Mouse (Mus musculus): Measurements from ENCODE around the gene Nhsl2. TPM values are rescaled to one million over a fixed set of nuclear protein-coding genes. Genes with fewer than 3 reads are reported as not detected.

The Nhsl2 gene
- polyA plus RNA-seq, 1 experiment from 2014 or later = 3.4 TPM

GRCm38 (mm10) chrX:101961848-101962247 lies 112.7 kb downstream of the Nhsl2 start:
- Histone ChIP-seq H3K4me1 (ENCODE audit: insufficient read depth, low read depth, low read length) (no peaks in the 10 kb centered on the region), H3K27ac (ENCODE audit: low read length) (no peak overlapping the region), H3K36me3 (ENCODE audit: insufficient read depth, low read length) (no peaks in the 10 kb centered on the region), H3K27me3 (replicated peaks; ENCODE audit: insufficient read depth, low read length) (no peaks in the 10 kb centered on the region), H3K9ac (replicated peaks; ENCODE audit: low read depth) (no peak overlapping the region), H3K9me3 (ENCODE audit: low read length) (no peaks in the 10 kb centered on the region), H3K4me3 (ENCODE audit: low read depth, low read length) (no peak overlapping the region), H3K4me2 (replicated peaks; ENCODE audit: low read depth, low read length) (no peak overlapping the region)
- TF ChIP-seq CTCF (IDR thresholded peaks at IDR 0.05) (no peak), EP300 (IDR thresholded peaks at IDR 0.05) (no peak)
- no peak for DNase-seq (ENCODE audit: low spot score)
- no peak for ATAC-seq
- WGBS = 67% methylated on average over 4 of the region's 4 CpGs

- ATAC-seq (peak; percentile 84), DNase-seq (ENCODE audit: low spot score) (peak; percentile 61)
- Histone ChIP-seq H3K4me1 (ENCODE audit: insufficient read depth, low read depth, low read length) (no peaks in the 10 kb centered on the region), H3K36me3 (ENCODE audit: insufficient read depth, low read length) (no peaks in the 10 kb centered on the region), H3K9me3 (ENCODE audit: low read length) (no peaks in the 10 kb centered on the region), H3K4me2 (replicated peaks; ENCODE audit: low read depth, low read length) (no peak overlapping the region), H3K4me3 (ENCODE audit: low read depth, low read length) (no peak overlapping the region), H3K27me3 (replicated peaks; ENCODE audit: insufficient read depth, low read length) (no peaks in the 10 kb centered on the region), H3K9ac (replicated peaks; ENCODE audit: low read depth) (no peak overlapping the region), H3K27ac (ENCODE audit: low read length) (0 out of 2 replicates have a peak overlapping the region, but pooled peaks have one; percentile 14)
- TF ChIP-seq CTCF (IDR thresholded peaks at IDR 0.05) = no peak
- TF ChIP-seq EP300 (IDR thresholded peaks at IDR 0.05) = no peak; the same call in 1 of the 2 replicates
- WGBS = 69% methylated on average over 3 of the region's 3 CpGs
Observed at GRCm38 (mm10) chrX:101963711-101964110, 114.5 kb downstream of the Nhsl2 start.

- H3K4me2 ChIP-seq (replicated peaks; ENCODE audit: low read depth, low read length) = no peak overlapping the region
- no peaks in the 10 kb centered on the region for H3K36me3 ChIP-seq (ENCODE audit: insufficient read depth, low read length)
- H3K4me3 ChIP-seq (ENCODE audit: low read depth, low read length) = no peak overlapping the region
- no peak overlapping the region for H3K27ac ChIP-seq (ENCODE audit: low read length)
- no peaks in the 10 kb centered on the region for H3K27me3 ChIP-seq (replicated peaks; ENCODE audit: insufficient read depth, low read length)
- no peaks in the 10 kb centered on the region for H3K4me1 ChIP-seq (ENCODE audit: insufficient read depth, low read depth, low read length)
- DNase-seq (ENCODE audit: low spot score) (no peak), ATAC-seq (no peak)
- H3K9ac ChIP-seq (replicated peaks; ENCODE audit: low read depth) = no peak overlapping the region
- TF ChIP-seq EP300 (IDR thresholded peaks at IDR 0.05) = no peak
- no peak for TF ChIP-seq CTCF (IDR thresholded peaks at IDR 0.05)
- no peaks in the 10 kb centered on the region for H3K9me3 ChIP-seq (ENCODE audit: low read length)
- 40% methylated on average over 3 of the region's 3 CpGs for whole genome bisulfite sequencing
Observed at GRCm38 (mm10) chrX:101973028-101973427, 123.8 kb downstream of the Nhsl2 start.

GRCm38 (mm10) chrX:101976931-101977330 lies 127.7 kb downstream of the Nhsl2 start:
- Histone ChIP-seq H3K9me3 (ENCODE audit: low read length) (no peaks in the 10 kb centered on the region), H3K4me3 (ENCODE audit: low read depth, low read length) (no peak overlapping the region), H3K27me3 (replicated peaks; ENCODE audit: insufficient read depth, low read length) (no peaks in the 10 kb centered on the region), H3K4me1 (ENCODE audit: insufficient read depth, low read depth, low read length) (no peaks in the 10 kb centered on the region), H3K36me3 (ENCODE audit: insufficient read depth, low read length) (no peaks in the 10 kb centered on the region), H3K9ac (replicated peaks; ENCODE audit: low read depth) (no peak overlapping the region), H3K4me2 (replicated peaks; ENCODE audit: low read depth, low read length) (no peak overlapping the region), H3K27ac (ENCODE audit: low read length) (no peak overlapping the region)
- TF ChIP-seq EP300 (IDR thresholded peaks at IDR 0.05) (no peak), CTCF (IDR thresholded peaks at IDR 0.05) (no peak)
- WGBS = 75% methylated on average over 3 of the region's 3 CpGs
- DNase-seq (ENCODE audit: low spot score) (no peak), ATAC-seq (no peak)

GRCm38 (mm10) chrX:101978861-101979260 lies 129.7 kb downstream of the Nhsl2 start:
- DNase-seq (ENCODE audit: low spot score) (no peak), ATAC-seq (no peak)
- no peaks in the 10 kb centered on the region for H3K4me1 ChIP-seq (ENCODE audit: insufficient read depth, low read depth, low read length)
- no peaks in the 10 kb centered on the region for H3K9me3 ChIP-seq (ENCODE audit: low read length)
- H3K27me3 ChIP-seq (replicated peaks; ENCODE audit: insufficient read depth, low read length) = no peaks in the 10 kb centered on the region
- TF ChIP-seq CTCF (IDR thresholded peaks at IDR 0.05) (no peak), EP300 (IDR thresholded peaks at IDR 0.05) (no peak)
- H3K36me3 ChIP-seq (ENCODE audit: insufficient read depth, low read length) = no peaks in the 10 kb centered on the region
- no peak overlapping the region for H3K27ac ChIP-seq (ENCODE audit: low read length)
- H3K4me2 ChIP-seq (replicated peaks; ENCODE audit: low read depth, low read length) = no peak overlapping the region
- no peak overlapping the region for H3K4me3 ChIP-seq (ENCODE audit: low read depth, low read length)
- no peak overlapping the region for H3K9ac ChIP-seq (replicated peaks; ENCODE audit: low read depth)
- 19% methylated on average over 2 of the region's 2 CpGs for WGBS

- H3K4me3 ChIP-seq (ENCODE audit: low read depth, low read length) = no peak overlapping the region
- ATAC-seq (peak; percentile 73), DNase-seq (ENCODE audit: low spot score) (peak; percentile 42)
- no peaks in the 10 kb centered on the region for H3K36me3 ChIP-seq (ENCODE audit: insufficient read depth, low read length)
- H3K27me3 ChIP-seq (replicated peaks; ENCODE audit: insufficient read depth, low read length) = no peaks in the 10 kb centered on the region
- no peak overlapping the region for H3K27ac ChIP-seq (ENCODE audit: low read length)
- no peak overlapping the region for H3K4me2 ChIP-seq (replicated peaks; ENCODE audit: low read depth, low read length)
- TF ChIP-seq CTCF (IDR thresholded peaks at IDR 0.05) (no peak), EP300 (IDR thresholded peaks at IDR 0.05) (no peak)
- H3K9me3 ChIP-seq (ENCODE audit: low read length) = no peaks in the 10 kb centered on the region
- no peak overlapping the region for H3K9ac ChIP-seq (replicated peaks; ENCODE audit: low read depth)
- H3K4me1 ChIP-seq (ENCODE audit: insufficient read depth, low read depth, low read length) = no peaks in the 10 kb centered on the region
- 33% methylated on average over 5 of the region's 5 CpGs for WGBS
Observed at GRCm38 (mm10) chrX:101979267-101979666, 130.1 kb downstream of the Nhsl2 start.

- no peak overlapping the region for H3K4me3 ChIP-seq (ENCODE audit: low read depth, low read length)
- TF ChIP-seq CTCF (IDR thresholded peaks at IDR 0.05) = no peak
- TF ChIP-seq EP300 (IDR thresholded peaks at IDR 0.05) = no peak
- DNase-seq (ENCODE audit: low spot score) (no peak), ATAC-seq (no peak)
- no peaks in the 10 kb centered on the region for H3K27me3 ChIP-seq (replicated peaks; ENCODE audit: insufficient read depth, low read length)
- H3K36me3 ChIP-seq (ENCODE audit: insufficient read depth, low read length) = no peaks in the 10 kb centered on the region
- H3K27ac ChIP-seq (ENCODE audit: low read length) = no peak overlapping the region
- 67% methylated on average over 2 of the region's 2 CpGs for WGBS
- H3K4me2 ChIP-seq (replicated peaks; ENCODE audit: low read depth, low read length) = no peak overlapping the region
- H3K9me3 ChIP-seq (ENCODE audit: low read length) = no peaks in the 10 kb centered on the region
- H3K9ac ChIP-seq (replicated peaks; ENCODE audit: low read depth) = no peak overlapping the region
- H3K4me1 ChIP-seq (ENCODE audit: insufficient read depth, low read depth, low read length) = no peaks in the 10 kb centered on the region
Observed at GRCm38 (mm10) chrX:101980586-101980985, 131.4 kb downstream of the Nhsl2 start.

Measured in lung, postnatal 0 days (tissue).